Mouse (Mus musculus): Measurements from ENCODE around the gene Magi1.

Gene Magi1

GRCm38 (mm10) chr6:93792309-93793215 lies 491.2 kb downstream of the Magi1 start:
- DNase-seq, result no peak

GRCm38 (mm10) chr6:93789721-93790120 lies 494.0 kb downstream of the Magi1 start:
- no peak for DNase-seq

- DNase-seq, result no peak
Measured at GRCm38 (mm10) chr6:93787042-93787441, 496.7 kb downstream of the Magi1 start.

GRCm38 (mm10) chr6:93786220-93786619 lies 497.5 kb downstream of the Magi1 start:
- no peak for DNase-seq

GRCm38 (mm10) chr6:93771081-93771480 lies 512.6 kb downstream of the Magi1 start:
- no peak for DNase-seq

GRCm38 (mm10) chr6:93770283-93771025 lies 513.3 kb downstream of the Magi1 start:
- no peak for DNase-seq

- no peak for DNase-seq
Measured at GRCm38 (mm10) chr6:93758114-93758513, 525.6 kb downstream of the Magi1 start.

GRCm38 (mm10) chr6:93757353-93758087 lies 526.2 kb downstream of the Magi1 start:
- peak; percentile 62 for DNase-seq

- DNase-seq, result no peak
Measured at GRCm38 (mm10) chr6:93743145-93743544, 540.6 kb downstream of the Magi1 start.

- DNase-seq, result no peak
Measured at GRCm38 (mm10) chr6:93739786-93740185, 543.9 kb downstream of the Magi1 start.

- DNase-seq, result no peak
Measured at GRCm38 (mm10) chr6:93737083-93737482, 546.6 kb downstream of the Magi1 start.

GRCm38 (mm10) chr6:93736071-93736470 lies 547.6 kb downstream of the Magi1 start:
- no peak for DNase-seq

- DNase-seq, result no peak
Measured at GRCm38 (mm10) chr6:93733800-93734199, 549.9 kb downstream of the Magi1 start.

GRCm38 (mm10) chr6:93729702-93730101 lies 554.0 kb downstream of the Magi1 start:
- no peak for DNase-seq

- no peak for DNase-seq
Measured at GRCm38 (mm10) chr6:93728791-93729190, 554.9 kb downstream of the Magi1 start.

- no peak for DNase-seq
Measured at GRCm38 (mm10) chr6:93727630-93728178, 556.0 kb downstream of the Magi1 start.

GRCm38 (mm10) chr6:93726829-93727455 lies 556.8 kb downstream of the Magi1 start:
- no peak for DNase-seq

- no peak for DNase-seq
Measured at GRCm38 (mm10) chr6:93726121-93726520, 557.6 kb downstream of the Magi1 start.

- DNase-seq, result no peak
Measured at GRCm38 (mm10) chr6:93724749-93725148, 559.0 kb downstream of the Magi1 start.

GRCm38 (mm10) chr6:93723226-93723625 lies 560.5 kb downstream of the Magi1 start:
- no peak for DNase-seq

GRCm38 (mm10) chr6:93719532-93719931 lies 564.2 kb downstream of the Magi1 start:
- DNase-seq, result no peak

- DNase-seq, result no peak
Measured at GRCm38 (mm10) chr6:93718385-93718784, 565.3 kb downstream of the Magi1 start.

Data from cerebellum, adult 11 months (tissue).